Mouse (Mus musculus): ENCODE measurements around the gene Frmd8.

Frmd8 gene

GRCm38 (mm10) chr19:5837606-5838005, 37.5 kb downstream of the Frmd8 start:
- DNase-seq: no peak

DNA sequence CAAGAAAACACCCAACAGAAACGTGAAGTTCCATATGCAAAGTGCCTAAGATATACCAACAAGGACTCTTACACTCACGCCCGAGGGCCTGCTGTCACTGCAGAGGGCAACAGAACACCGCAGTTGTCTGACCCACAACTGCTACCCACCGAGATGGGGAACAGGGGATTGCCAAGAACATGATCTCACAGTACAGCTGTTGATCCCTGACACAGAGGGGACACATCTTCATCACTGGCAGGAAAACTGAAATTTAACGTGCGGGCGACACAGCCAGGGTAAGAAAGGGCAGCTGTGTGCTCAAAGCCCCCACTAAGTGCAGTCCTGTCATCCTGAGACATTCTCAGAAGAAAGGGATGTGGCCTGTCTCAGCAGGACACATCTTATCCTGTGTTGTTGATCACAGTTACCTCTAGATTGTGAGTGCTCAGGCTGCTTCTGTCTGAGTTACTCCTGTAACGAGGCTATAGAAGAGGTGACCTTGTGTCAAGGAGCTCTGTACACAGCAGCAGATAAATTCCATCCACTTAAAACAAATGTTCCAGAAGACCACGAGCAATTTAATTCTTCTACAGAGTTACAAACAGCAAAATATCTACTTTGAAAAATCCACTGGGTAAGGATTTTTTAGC, 38.0 kb downstream of the Frmd8 start:
- DNase-seq: no peak

DNA sequence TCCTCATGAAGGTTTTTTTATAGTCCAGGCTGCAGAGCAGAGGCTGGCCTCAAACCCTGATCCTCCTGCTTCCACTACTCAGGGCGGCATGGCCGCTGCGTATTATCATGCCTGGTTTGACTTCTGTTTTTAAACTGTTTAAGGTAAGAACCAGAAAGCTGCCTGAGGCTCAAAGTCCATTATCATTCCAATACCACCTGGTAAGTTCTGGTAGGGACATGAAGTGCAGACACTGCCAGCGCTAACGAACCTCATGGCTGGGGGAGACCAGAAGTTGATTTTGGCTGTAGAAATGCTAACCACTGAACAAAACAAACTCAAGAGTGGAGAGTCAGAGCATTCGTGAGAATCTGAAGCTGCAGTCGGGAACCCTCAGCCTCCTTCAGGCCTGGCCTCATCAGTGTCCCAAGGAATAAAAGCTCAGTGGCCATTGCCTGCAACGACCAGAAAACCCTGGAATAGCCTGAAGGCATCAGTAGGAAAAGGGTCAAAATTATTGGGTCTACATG, 39.1 kb downstream of the Frmd8 start:
- no peak for DNase-seq

DNA sequence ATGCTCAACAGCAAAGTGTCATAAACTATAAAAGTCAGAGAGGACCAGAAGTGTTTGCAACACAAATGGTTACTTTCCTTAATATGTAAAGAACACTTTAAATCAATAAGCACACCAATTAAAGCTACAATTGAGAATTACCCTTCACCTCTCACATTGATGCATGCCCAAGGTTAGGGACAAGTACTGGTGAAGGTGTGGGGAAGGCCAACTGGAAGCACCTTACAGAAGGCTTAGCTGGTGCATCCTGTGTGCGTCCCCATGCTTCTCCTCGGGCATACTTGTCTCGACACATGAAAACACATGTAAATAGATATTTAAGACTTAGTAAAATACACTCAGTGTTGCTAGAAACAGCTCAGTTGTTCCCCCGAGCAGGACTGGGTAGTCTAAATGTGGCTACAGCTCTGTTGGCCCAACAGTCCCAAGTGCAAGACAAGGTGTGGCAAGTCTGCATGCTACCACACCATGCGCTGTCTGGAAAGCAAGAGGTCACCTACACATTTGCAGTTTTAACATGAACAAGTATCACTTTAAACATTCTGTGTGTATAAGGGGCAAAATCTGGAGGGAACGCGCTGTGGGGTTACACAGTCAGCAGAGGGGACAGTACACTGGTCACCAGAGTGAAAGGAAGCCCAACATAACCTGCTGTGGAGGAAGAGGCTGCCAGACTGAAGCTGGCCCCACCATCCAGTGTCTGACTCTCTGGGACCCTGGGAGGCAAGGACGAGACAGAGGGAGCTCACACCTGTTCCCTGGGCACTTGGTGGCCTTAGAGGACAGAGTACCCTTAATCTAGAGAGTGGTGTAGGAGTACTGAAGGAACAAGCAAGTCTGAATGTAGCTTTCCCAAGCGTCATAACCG, 39.8 kb downstream of the Frmd8 start:
- DNase-seq: no peak

DNA sequence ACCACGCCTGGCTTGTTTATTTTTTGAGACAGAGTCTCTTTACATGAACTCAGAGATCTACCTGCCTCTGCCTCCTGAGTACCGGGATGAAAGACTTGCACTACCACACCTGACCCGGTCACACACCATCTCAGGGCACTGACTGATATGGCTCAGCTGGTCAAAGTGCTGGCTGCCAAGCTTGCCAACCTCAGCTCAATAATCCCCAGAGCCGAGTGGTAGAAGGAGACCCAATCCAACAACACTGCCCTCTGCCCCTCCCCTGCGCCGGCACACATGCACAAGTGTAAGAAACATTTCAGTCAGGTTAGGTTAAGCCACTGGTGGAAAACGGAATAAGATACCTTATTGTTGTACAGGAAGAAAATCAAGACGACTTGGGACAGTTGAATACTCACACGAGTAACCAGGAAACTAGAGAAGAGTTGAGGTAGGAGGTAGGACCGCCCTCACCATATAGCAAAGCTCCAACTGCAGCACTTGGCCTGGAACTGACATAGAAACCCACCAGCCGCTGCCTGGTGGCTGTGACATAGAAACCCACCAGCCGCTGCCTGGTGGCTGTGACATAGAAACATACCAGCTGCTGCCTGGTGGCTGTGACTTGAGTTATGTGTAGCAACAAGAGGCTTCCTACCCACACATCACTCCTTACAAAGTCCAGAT, 40.7 kb downstream of the Frmd8 start:
- DNase-seq: no peak

DNA sequence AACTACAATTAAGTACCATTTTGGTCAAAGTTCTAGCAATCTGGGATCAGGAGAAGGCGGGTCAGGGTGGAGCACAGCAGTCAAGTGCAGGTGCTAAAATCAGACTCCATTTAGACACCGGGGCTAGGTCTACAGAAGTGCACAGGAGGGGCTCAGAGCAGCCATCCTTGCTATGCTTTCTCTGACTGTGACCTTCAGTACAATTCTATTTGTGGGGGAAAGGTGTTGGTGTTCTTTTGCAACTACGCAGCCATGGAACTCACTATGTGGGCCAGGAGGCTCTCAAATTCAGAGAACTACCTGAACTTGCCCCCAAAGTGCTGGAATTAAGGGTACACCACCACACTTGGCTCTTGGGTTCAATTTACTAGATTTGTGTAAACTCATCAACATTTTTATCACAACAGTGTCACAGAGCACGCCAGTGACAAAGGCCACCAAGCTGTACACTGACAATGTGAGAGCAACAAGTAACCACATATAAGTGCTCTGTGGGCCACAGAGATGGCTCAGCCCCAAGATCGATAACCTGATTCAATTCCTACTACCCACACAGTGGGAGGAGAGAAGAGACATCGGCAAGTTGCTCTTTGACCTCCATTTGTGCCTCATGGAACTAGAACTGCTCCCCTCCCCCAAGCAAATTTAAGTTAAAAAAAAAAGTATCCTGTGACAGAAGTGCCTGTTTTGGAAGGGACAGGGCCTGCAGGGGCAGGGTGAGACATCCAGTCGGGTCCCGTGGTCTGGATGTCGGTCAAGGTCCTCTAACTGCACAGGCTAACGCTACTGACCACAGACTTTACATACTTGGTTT, 41.6 kb downstream of the Frmd8 start:
- DNase-seq: no peak

- no peak for DNase-seq
Observed at GRCm38 (mm10) chr19:5832326-5832725, 42.7 kb downstream of the Frmd8 start.

- no peak for DNase-seq
Observed at GRCm38 (mm10) chr19:5831958-5832320, 43.1 kb downstream of the Frmd8 start.

- DNase-seq: no peak
Observed at GRCm38 (mm10) chr19:5831224-5831957, 43.7 kb downstream of the Frmd8 start.

DNA sequence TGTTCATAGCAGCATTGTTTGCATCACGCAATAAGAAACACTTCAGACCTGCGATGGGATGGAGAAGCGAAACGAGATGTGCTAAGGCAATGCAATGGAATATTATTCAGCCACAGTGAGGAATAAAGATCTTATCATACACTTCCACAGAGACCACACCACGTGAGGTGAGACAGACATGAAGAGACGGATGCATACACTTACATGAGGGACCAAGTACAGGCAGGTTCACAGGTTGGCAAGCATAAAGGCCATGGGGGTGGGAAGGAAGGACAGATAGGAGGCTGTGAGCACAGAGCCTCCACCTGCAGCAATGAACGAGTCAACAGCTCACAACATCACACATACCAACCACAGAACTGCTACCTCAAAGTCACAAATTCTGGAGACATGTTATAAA, 44.3 kb downstream of the Frmd8 start:
- no peak for DNase-seq

- DNase-seq: no peak
Observed at GRCm38 (mm10) chr19:5829958-5830615, 45.0 kb downstream of the Frmd8 start.

DNA sequence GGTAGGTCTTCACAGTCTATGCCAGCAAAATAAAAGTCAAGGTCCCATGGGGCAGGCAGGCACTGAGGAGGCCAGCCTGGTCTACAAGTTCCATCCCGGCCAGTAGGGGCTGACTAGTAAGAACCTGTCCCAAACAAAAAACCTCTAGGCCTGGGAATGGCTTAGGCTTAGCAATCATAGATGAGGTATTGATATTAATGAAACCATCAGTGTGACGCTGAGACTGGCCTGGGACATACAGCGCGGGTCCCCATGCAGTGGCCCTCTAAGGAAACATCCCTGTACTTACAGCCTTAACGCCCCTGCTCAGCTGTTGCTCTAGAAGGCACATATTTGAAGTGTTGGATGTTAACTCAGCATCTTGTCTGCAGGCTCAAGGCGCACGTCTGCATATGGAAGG, 46.2 kb downstream of the Frmd8 start:
- DNase-seq: no peak

- DNase-seq: no peak
Observed at GRCm38 (mm10) chr19:5828155-5828554, 46.9 kb downstream of the Frmd8 start.

- no peak for DNase-seq
Observed at GRCm38 (mm10) chr19:5827456-5828154, 47.5 kb downstream of the Frmd8 start.

GRCm38 (mm10) chr19:5827044-5827443, 48.0 kb downstream of the Frmd8 start:
- DNase-seq: no peak

DNA sequence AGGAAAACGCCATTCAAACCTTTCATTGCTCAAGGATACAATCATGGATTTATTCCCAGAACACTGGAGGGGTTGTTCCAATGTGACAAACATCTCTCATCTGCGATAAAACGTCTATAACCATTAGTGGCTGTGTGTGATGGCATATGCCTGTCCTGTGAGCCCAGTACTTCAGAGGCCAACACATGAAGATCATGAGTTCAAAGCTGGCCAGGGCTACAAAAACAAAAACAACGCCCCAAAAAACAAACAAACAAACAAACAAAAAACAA, 48.4 kb downstream of the Frmd8 start:
- DNase-seq: no peak

GRCm38 (mm10) chr19:5825901-5826730, 49.0 kb downstream of the Frmd8 start:
- DNase-seq: no peak

DNA sequence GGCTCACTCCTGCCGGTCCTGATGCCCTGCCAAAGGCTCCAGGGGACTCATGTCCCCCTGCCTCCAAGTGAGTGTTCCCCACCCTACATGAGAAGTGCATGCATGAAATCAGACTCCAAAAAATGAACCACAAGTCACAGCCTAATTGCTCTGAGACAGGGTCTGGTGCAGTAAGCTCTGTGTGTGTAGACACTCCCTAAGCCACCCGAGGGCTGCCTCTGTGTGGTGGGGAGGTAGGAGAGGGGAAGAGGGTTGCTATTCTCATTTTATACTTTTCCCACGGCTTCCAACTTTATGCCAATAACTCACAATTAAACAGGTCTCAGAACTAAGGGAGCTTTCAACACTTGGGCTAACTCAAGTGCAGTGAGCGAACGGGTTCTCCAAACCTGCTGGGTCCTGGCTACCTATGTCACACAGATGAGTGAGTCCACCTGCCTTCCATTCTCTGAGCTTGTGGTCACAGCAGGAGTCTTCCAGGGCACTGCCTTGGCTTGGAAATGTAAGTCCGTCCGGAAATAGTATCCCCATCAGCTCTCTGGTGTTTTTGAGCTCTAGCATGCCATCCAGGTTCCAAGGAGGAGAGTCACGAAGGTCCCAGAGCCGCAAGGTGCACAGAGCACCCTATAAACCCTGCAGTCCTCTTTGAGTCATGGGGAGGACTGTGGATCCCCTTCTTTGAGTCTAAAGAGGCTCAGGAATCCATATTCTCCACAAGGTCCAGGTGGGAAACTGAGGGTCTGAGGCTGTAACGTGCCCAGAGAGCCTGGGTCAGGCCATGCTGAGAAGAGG, 50.1 kb downstream of the Frmd8 start:
- no peak for DNase-seq

Measured in thymus, adult 18-20 months (tissue).